In genomic region chr5:28798361-28798760, GRCm38 (mm10) we compare ENCODE assay signal across 27 mouse cellular contexts.
DNase-seq lines count a peak whose midpoint lies in the region; ATAC-seq and TF ChIP-seq lines count a peak whose summit lies in the region.
"Had no signal": no experiment of that assay in that cellular context is flagged by ENCODE, and none has a peak within 500 bp of the region (broad histone marks: within the 10 kb centered on the region; RNA-seq: fewer than 3 reads in every experiment).

No protein-coding gene starts in this region.

- no peak for ATAC-seq in kidney, embryonic 16.5 days (ENCODE audit: low FRiP score, low TSS enrichment)
- ATAC-seq in liver, postnatal 0 days: peak; percentile 95
- ATAC-seq in liver, embryonic 11.5 days (replicated peaks; ENCODE audit: low FRiP score): no peak
- ATAC-seq: activated CD4-positive, CD25-positive, alpha-beta regulatory T cell, adult 4 months; CD4-positive, CD25-positive, alpha-beta regulatory T cell, adult 4 months; forebrain, embryonic 14.5 days; forebrain, embryonic 16.5 days; Patski had no signal

- no peak for TF ChIP-seq CTCF in kidney, adult 2 months (conservative IDR thresholded peaks at IDR 0.05; ENCODE audit: insufficient read depth, insufficient read length, low read depth, low read length)
- TF ChIP-seq CTCF in liver, postnatal 0 days (IDR thresholded peaks at IDR 0.05; ENCODE audit: low read depth): no peak
- no peak for TF ChIP-seq CTCF in layer of hippocampus, adult 2 months (conservative IDR thresholded peaks at IDR 0.05)

- WGBS in kidney, adult 2 months: 76% methylated on average over 1 of the region's 1 CpGs
- 69% methylated on average over 1 of the region's 1 CpGs for WGBS in kidney, embryonic 16.5 days
- 41% methylated on average over 1 of the region's 1 CpGs for WGBS in liver, postnatal 0 days (ENCODE audit: insufficient replicate concordance)
- 67% methylated on average over 1 of the region's 1 CpGs for WGBS in liver, embryonic 11.5 days

- no peak for TF ChIP-seq POLR2A in kidney, adult 2 months (IDR thresholded peaks at IDR 0.05; ENCODE audit: low read depth, low read length)

- no peaks in the 10 kb centered on the region for H3K36me3 ChIP-seq in kidney, adult 2 months (ENCODE audit: control insufficient read depth, insufficient read depth, low read length)
- no peaks in the 10 kb centered on the region for H3K36me3 ChIP-seq in kidney, embryonic 16.5 days (ENCODE audit: insufficient read depth, low read length)
- no peaks in the 10 kb centered on the region for H3K36me3 ChIP-seq in liver, postnatal 0 days (replicated peaks; ENCODE audit: insufficient read depth, low read length)
- H3K36me3 ChIP-seq in liver, embryonic 11.5 days (ENCODE audit: control insufficient read depth, insufficient read depth, low read length): no peaks in the 10 kb centered on the region
- H3K36me3 ChIP-seq: embryonic facial prominence, embryonic 13.5 days; embryonic facial prominence, embryonic 15.5 days; forebrain, embryonic 10.5 days; forebrain, embryonic 12.5 days; G1E had no signal

- no peaks in the 10 kb centered on the region for H3K27me3 ChIP-seq in kidney, adult 2 months (replicated peaks; ENCODE audit: control insufficient read depth, insufficient read depth, low read length)
- H3K27me3 ChIP-seq in kidney, embryonic 16.5 days (ENCODE audit: insufficient read depth, low read length): no peaks in the 10 kb centered on the region
- no peaks in the 10 kb centered on the region for H3K27me3 ChIP-seq in liver, postnatal 0 days (ENCODE audit: insufficient read depth, low read length)
- no peaks in the 10 kb centered on the region for H3K27me3 ChIP-seq in liver, embryonic 11.5 days (replicated peaks; ENCODE audit: control insufficient read depth, insufficient read depth, low read length)
- H3K27me3 ChIP-seq: CH12.LX; embryonic facial prominence, embryonic 13.5 days; embryonic facial prominence, embryonic 15.5 days; Patski had no signal

- no peaks in the 10 kb centered on the region for H3K4me1 ChIP-seq in kidney, adult 2 months (ENCODE audit: control insufficient read depth, insufficient read depth, low read length)
- H3K4me1 ChIP-seq in kidney, embryonic 16.5 days (ENCODE audit: insufficient read depth, low read length): no peaks in the 10 kb centered on the region
- H3K4me1 ChIP-seq in liver, postnatal 0 days (ENCODE audit: insufficient read depth): no peaks in the 10 kb centered on the region
- no peaks in the 10 kb centered on the region for H3K4me1 ChIP-seq in liver, embryonic 11.5 days (replicated peaks; ENCODE audit: control insufficient read depth, insufficient read depth, low read length)
- H3K4me1 ChIP-seq: embryonic facial prominence, embryonic 13.5 days; embryonic facial prominence, embryonic 15.5 days; forebrain, embryonic 12.5 days had no signal

- no peak overlapping the region for H3K27ac ChIP-seq in kidney, adult 2 months (ENCODE audit: insufficient read depth, low read depth, low read length)
- H3K27ac ChIP-seq in kidney, embryonic 16.5 days (ENCODE audit: low read length): no peak overlapping the region
- no peak overlapping the region for H3K27ac ChIP-seq in liver, postnatal 0 days (ENCODE audit: low read depth)
- no peak overlapping the region for H3K27ac ChIP-seq in liver, embryonic 11.5 days (ENCODE audit: low read depth, low read length)
- H3K27ac ChIP-seq in layer of hippocampus, adult 2 months: no peak overlapping the region
- H3K27ac ChIP-seq: embryonic facial prominence, embryonic 13.5 days; embryonic facial prominence, embryonic 15.5 days; forebrain, embryonic 10.5 days; forebrain, embryonic 12.5 days had no signal

- no peak for TF ChIP-seq EP300 in liver, postnatal 0 days (IDR thresholded peaks at IDR 0.05; ENCODE audit: low read depth)

- H3K4me2 ChIP-seq in kidney, embryonic 16.5 days (replicated peaks; ENCODE audit: low read depth, low read length): no peak overlapping the region
- H3K4me2 ChIP-seq in liver, postnatal 0 days (ENCODE audit: low read depth, low read length): no peak overlapping the region
- H3K4me2 ChIP-seq in liver, embryonic 11.5 days: no peak overlapping the region
- H3K4me2 ChIP-seq: embryonic facial prominence, embryonic 13.5 days; embryonic facial prominence, embryonic 15.5 days; forebrain, embryonic 12.5 days had no signal

- H3K9ac ChIP-seq in kidney, embryonic 16.5 days (replicated peaks; ENCODE audit: low read length): no peak overlapping the region
- H3K9ac ChIP-seq in liver, postnatal 0 days (replicated peaks): no peak overlapping the region
- H3K9ac ChIP-seq in liver, embryonic 11.5 days (ENCODE audit: low read depth, low read length): no peak overlapping the region
- H3K9ac ChIP-seq: embryonic facial prominence, embryonic 13.5 days; embryonic facial prominence, embryonic 15.5 days; forebrain, embryonic 12.5 days had no signal

- H3K9me3 ChIP-seq in kidney, embryonic 16.5 days (ENCODE audit: low read length): no peaks in the 10 kb centered on the region
- no peaks in the 10 kb centered on the region for H3K9me3 ChIP-seq in liver, postnatal 0 days (ENCODE audit: low read length)
- H3K9me3 ChIP-seq in liver, embryonic 11.5 days (ENCODE audit: control insufficient read depth, low read length): no peaks in the 10 kb centered on the region
- H3K9me3 ChIP-seq: embryonic facial prominence, embryonic 13.5 days; embryonic facial prominence, embryonic 15.5 days; forebrain, embryonic 10.5 days; forebrain, embryonic 12.5 days; G1E had no signal

- H3K4me3 ChIP-seq in kidney, adult 2 months (ENCODE audit: insufficient read depth, low read depth, low read length): no peak overlapping the region
- no peak overlapping the region for H3K4me3 ChIP-seq in kidney, embryonic 16.5 days (ENCODE audit: low read length)
- no peak overlapping the region for H3K4me3 ChIP-seq in liver, postnatal 0 days (ENCODE audit: low read depth, low read length)
- no peak overlapping the region for H3K4me3 ChIP-seq in liver, embryonic 11.5 days (ENCODE audit: low read depth, low read length)
- no peak overlapping the region for H3K4me3 ChIP-seq in layer of hippocampus, adult 2 months
- H3K4me3 ChIP-seq: embryonic facial prominence, embryonic 13.5 days; embryonic facial prominence, embryonic 15.5 days; erythroblast, embryonic 14.5 days; forebrain, embryonic 10.5 days; forebrain, embryonic 12.5 days had no signal

- DNase-seq in kidney, adult 2 months: peak; percentile 3
- DNase-seq in liver, postnatal 0 days: peak; percentile 63
- no peak for DNase-seq in liver, embryonic 11.5 days (ENCODE audit: low spot score)
- DNase-seq in layer of hippocampus, adult 2 months (ENCODE audit: low spot score in 2 of 2): no peak
- DNase-seq: adrenal gland, adult 8-10 months; adrenal gland, postnatal 14 days; adrenal gland, postnatal 36 days; B cell, adult 2 months; cerebellum, adult 18-20 months; cerebellum, adult 8-10 months; cerebellum, adult 9-11 months; cerebellum, postnatal 14 days; cerebellum, postnatal 36 days; embryo, embryonic 11 days had no signal

Comparison
In these comparisons a context has a peak if more than half of its experiments do, and no peak if none do; other contexts are left out.
1. DNase-seq: peak in kidney, adult 2 months (single experiment) and liver, postnatal 0 days (single experiment); none in liver, embryonic 11.5 days (single experiment) and layer of hippocampus, adult 2 months (0 of 2).